Mouse (Mus musculus): ENCODE measurements around the gene Dnah17.

Dnah17 gene

DNA sequence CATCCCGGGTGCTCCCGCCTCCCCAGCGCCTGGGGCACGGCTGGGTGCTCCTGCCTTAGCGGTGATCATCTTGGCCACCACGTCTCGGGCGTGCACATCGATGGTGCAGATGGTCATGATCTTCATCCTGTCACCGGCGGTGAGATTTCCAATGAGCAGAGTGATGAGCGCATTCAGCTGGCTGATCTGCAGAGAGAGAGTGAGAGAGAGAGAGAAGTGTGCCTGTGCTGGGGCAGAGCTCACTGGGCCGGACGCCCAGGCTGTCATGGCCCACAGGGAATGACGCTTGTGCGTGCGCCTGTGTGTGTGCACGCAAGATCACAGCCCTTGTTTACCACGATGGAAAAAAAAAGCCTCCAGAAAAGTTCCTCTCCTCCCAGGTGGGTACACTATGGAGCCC lies 41.5 kb downstream of the Dnah17 start:
- 83% methylated on average over 19 of the region's 19 CpGs for WGBS

DNA sequence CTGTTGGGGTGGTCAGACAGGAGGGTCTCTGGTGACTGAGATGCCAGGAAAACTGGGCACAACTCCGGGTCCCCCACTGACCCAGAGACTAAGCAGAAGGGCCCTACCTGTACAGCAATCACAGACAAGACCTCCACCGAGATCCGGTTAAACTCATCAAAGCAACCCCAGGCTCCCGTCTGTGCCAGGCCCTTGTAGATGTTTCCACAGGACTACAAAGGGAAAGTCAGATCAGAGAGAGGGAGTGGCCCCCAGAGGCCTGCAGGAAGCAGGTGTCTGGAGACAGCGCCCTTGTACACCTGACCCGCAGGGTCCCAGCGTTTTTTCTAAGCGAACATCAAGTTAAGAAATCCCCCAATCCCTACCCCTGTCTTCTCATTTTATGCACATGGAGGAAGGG lies 44.5 kb downstream of the Dnah17 start:
- 85% methylated on average over 8 of the region's 8 CpGs for WGBS

DNA sequence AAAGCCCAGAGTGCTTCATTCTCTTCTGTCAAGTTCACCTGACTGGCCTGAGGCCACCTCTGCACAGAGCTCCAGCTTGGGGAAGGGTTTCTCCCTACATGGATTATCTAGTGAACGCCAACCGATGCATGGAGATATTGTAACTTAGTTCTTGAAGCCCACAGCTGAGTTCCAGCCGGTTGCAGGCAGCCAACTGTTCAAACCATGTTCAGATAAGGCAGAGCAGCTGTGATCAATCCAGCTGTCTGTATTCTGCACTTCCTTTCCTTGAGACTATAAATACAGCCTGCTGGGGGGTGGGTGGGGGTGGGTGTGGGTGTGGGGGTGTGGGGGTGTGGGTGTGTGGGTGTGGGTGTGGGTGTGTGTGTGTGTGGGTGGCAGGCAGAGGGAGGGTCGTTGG lies 45.3 kb downstream of the Dnah17 start:
- WGBS: 50% methylated on average over 4 of the region's 4 CpGs

DNA sequence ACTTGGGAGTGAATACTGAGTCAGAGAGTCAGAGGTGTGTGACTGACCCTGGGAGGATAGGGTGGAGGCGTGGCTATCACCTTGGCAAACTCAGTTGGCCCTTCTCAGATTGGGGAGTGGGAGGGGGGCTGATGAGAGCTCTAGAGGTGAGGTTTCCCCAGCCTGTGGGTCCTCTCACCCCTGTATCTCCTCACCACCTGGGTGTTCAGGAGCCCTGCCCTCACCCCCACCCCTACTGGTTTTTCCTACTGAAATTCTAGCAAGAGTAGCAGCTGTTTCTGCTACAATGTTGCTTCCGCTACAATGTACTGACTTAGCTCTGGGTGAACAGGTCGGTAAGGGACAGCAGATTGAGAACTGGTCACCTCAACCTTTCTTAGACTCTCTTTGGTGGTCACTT lies 46.2 kb downstream of the Dnah17 start:
- 77% methylated on average over 3 of the region's 3 CpGs for WGBS

DNA sequence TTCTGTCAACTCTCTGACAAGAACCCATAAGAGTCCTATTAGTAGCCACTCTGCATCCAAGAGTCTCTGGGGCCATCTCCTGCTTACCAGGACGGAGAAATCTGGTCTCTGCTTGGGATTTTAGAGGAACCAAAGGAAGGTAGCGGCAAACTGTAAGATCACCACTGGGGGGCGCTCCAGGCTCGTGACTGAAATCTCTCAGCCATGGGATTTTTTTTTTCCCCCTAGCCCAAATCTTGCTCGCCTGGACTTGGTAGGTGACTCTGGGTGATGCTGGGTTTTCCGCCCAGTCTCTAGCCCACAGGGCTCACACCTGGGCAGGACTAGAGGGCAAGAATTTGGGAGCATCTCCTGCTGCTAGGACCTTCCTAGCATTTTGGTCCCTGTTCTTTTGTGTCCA lies 46.6 kb downstream of the Dnah17 start:
- WGBS: 8% methylated on average over 6 of the region's 6 CpGs

DNA sequence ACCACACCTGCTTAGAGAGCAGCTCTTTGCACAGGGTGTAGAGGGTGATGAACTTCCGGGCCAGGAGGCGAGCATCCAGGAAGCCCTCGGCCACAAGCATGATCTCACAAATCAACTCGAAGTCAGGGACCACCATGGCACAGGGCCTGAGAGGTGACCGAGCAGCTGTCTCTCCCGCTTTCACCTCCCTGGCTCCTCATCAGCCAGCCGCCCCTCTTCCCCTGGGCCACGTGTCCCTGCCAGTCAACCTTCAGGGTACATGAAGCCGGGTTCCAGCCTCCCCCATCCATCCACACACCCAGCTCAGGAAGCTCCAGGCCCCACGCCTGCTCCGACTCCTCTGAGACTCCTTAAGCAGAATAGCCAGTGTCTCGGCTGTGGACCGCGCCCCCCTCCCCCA lies 48.1 kb downstream of the Dnah17 start:
- 95% methylated on average over 14 of the region's 14 CpGs for WGBS

DNA sequence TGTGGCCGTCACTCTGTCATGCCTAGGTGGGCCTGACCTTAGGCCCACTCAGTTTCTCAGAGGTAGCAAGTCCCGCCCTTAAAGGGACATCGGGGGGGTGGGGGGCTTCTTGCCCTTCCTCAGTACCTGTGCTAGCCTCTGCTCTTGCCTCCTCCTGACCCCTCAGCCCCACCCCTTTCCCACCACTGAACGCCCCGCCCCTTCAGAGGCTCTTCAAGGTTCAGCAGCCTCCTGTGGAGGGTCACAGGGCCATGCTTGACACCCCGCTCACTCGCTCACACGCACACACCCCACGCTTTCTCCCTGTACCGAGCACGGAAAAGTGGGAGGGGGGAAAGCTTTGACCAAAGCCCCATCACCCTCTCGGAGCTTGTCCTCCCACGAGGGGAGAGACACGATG lies 50.7 kb downstream of the Dnah17 start:
- 88% methylated on average over 14 of the region's 14 CpGs for WGBS

DNA sequence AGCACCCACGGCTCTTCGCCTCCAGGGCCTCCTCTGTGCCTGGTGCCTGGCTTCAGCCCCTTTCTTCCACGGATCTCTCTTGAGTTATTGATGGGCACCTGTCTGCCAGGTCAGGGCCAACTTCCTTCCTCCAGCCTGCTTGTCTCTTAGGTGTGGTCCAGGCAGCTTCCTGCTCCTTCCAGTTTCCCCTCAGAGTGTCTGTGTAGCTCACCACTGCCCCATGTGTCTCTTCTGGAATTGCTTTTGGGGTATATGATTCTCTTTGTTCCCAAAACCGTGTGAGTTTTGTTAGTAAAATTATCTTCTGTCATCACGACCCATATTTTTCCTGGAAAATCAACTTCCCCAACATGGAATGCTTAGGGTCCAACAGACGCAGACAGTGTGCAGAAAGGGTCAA lies 53.5 kb downstream of the Dnah17 start:
- WGBS: 63% methylated on average over 6 of the region's 6 CpGs

DNA sequence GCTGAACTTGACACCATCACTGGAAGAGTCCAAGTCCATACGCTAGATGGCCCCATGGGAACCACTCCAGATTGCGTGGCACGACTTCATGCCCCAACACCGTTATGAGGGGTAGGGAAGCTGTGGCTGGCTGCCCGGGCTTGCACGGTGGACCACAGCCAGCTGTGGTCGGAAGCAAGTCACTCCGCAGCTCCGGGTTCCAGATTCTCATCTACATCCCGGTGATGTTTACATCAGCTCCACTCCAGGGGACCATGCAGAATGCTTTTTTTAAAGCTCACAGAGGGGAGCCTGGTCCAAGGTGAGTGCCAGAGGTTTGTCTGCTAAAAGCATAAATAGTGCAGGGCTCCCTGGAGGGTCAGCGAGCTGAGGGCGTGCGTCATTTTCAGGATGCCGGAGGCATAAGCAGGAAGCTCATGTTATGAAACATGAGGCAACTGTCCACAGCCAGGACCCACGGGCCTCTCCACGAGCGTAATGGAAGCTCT lies 55.4 kb downstream of the Dnah17 start:
- WGBS: 62% methylated on average over 17 of the region's 17 CpGs

DNA sequence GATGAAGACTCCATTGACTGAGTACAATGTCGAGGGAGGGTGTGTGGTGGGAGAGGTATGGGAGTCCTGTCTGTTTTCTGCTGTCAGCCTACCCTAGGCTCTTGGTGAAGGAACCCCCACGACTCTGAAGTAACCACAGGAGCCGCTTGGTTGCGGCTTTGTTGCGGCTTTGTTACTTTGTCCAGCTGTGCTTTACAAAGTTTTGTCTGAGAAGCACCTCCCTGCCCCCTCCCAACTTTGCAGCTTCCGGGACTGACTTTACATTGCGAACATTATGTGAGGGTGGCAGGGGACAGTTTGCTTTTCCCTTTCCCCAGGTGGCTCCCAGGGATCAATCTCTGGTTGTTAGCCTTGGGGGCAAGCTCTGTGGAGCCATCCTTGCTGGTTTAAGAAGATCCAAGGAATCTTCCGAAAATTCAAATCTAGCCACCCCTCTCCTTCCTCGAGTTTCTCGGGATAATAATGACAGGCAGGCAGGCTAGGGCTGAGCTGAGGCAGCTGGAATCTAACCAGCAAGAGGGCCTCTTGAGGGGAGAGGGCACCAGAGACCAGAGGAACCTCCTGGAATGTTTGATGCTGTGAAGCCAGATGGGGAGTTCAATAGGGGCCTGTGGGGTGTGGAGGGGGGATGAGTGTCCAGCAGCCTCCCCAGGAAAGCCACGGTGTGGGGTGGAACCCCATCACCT lies 59.1 kb downstream of the Dnah17 start:
- 66% methylated on average over 11 of the region's 11 CpGs for WGBS

DNA sequence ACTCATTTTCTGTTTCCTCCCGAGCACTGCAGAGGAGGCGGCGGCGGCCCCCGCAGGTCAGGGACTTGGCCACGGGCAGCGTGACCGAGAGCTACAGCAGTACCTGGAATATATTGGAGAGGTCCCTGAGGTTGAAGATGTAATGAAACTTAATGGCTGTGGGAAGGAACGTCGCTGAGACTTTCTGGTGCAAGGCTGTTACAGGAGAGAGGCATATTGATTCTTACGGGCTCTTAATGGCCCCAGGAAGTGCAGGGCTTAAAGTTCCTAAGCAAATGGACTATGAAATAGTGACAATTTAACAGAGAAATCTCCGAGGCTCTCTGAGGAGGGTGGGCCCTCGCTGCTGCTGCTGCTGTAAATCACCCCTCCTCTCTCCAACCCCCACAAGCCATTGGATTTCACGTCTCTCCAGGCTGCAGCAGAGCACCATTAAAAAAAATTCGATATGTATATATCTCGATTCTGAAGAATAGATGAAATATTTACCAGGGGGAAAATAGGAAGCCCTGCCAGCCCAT lies 61.6 kb downstream of the Dnah17 start:
- WGBS: 94% methylated on average over 16 of the region's 16 CpGs

DNA sequence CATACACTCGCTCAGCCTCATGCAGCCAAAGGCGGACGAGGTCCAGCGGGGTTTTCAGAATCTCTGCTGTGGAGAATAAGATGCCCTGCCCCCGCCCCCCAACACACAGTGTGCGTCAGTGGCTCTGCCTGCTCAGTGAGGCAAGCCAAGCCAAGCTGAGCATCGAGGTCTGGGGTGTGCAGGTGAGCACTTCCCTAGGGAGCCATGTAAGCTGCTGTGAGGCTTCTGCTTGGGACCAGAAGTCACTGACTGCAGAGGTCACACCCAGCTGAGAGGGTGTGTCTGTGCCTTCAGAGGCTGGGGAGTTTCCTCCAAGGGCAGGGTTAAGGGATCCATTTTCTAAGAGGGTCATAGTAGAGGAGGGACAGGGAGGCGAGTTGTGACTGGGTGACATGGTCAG lies 62.8 kb downstream of the Dnah17 start:
- 86% methylated on average over 8 of the region's 8 CpGs for WGBS

DNA sequence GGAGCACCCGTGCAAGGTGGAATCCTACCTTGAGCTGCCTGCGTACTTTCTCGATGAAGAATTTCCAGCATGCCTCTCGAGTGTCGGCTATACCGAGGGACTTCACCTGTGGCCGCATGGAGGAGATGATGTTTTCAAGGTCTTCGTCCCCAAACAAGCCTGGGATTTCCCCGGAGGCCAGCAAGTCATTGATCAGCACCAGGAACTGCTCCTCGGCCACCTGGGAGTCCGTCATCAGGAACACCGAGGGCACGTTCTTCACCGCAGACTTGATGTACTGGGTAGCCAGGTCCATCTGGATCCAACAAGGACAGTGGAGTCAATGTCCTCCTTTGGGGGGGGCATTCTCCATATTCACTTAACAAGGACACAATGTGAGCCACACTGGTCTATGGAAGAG lies 70.4 kb downstream of the Dnah17 start:
- 91% methylated on average over 14 of the region's 14 CpGs for WGBS

DNA sequence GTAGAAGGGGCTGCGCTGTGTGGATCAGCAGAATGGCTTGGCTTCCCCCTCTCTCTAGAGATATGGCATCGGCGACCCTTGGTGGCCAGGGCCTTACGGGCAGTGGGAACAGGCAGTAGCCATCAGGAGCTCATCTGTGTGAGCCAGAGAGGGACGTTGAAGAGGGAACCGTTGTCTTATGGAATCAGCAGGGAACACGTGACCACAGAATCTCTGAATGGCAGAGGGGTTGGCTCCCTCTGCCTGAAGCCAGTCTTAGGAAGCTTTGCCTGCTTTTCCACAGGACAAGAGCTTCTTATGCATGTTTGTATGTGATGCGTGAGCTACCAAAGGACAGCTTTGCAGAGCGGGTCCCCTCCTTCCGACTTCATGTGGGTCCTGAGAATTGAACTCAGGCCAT lies 71.6 kb downstream of the Dnah17 start:
- 64% methylated on average over 10 of the region's 10 CpGs for WGBS

DNA sequence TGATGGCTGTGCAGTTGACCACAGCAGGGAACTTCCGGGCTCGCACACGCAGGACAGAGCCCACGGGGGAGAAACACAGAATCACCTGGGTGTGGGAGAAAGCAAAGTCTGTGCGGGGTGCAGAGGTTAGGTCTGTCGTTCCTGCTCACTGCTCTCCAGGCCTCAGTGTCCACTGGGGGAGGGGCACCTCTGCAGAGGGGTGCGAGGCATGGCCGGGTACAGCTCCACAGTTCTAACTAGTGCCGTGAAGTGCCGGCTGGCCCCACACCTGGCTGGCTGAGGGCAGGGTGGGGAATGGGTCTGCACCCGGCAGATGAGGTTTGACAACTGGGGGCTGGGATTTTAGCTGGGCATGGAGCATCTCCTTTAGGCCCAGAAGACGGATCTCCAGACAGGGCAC lies 72.1 kb downstream of the Dnah17 start:
- WGBS: 86% methylated on average over 12 of the region's 12 CpGs

DNA sequence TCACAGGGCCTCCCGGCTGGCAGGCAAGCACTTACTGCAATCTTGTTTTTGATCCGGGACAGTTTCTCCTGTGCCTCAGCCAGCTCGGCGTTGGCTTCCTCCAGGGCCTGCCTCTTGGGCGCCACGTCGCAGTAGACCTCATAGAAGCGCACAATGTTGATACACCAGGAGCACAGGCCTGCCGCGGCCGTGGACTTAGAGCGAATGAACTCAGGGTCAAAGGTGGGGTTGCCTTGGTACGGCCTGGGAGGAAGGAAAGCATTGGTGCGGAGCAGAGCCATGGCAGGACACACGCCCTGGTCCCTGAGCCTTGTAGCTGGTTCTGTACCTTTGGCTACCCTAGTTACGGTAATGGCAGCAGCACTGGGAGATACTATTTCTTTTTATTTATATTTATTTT lies 80.3 kb downstream of the Dnah17 start:
- WGBS: 90% methylated on average over 16 of the region's 16 CpGs

DNA sequence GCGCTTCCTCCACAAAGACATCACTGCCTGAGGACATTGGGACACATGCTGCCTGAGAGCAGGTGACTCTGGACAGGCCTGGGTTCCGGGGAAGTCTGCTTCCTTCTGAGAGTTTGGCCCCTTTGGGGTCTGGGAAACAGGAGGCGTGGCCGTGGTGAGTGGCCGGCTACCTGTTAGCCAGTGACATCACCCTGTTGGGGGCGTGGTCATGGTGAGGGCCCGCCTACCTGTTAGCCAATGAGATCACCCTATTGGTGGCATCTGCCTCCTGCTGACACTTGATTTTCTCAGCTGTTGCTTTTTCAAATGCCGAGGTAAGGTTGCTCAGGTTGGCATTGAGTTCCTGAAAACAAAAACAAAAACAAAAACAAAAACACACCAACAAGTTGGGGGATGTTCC lies 80.8 kb downstream of the Dnah17 start:
- WGBS: 60% methylated on average over 8 of the region's 8 CpGs

DNA sequence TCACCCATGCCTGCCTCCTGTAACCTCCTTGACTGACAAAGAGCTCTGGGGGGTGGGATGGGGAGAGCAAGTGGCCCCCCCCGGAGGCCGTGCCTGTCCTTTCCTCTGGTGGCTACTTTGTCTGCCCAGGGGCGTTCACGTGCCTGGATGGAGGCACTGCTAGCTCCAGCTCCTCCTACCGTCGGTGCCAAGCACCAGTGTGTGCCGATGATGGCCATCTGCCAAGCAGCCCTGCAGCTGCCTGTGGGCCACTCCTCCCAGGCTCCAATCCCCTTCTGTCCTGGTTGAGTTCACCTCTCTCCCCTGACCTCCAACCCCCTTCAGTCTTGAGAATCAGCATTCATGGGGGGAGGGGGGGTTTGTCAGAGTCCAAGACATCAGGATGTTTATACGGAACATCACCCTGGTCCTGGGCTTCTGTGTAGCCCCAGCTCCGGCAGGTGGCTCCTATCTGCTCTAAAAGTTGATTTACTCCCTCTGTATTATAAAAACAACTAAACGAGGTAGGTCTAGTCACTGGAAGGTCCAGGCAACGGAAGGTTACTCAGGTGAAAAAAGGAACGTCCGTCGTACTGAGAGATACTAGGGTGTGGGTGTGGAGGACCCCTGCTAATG lies 87.0 kb downstream of the Dnah17 start:
- 52% methylated on average over 14 of the region's 14 CpGs for WGBS

DNA sequence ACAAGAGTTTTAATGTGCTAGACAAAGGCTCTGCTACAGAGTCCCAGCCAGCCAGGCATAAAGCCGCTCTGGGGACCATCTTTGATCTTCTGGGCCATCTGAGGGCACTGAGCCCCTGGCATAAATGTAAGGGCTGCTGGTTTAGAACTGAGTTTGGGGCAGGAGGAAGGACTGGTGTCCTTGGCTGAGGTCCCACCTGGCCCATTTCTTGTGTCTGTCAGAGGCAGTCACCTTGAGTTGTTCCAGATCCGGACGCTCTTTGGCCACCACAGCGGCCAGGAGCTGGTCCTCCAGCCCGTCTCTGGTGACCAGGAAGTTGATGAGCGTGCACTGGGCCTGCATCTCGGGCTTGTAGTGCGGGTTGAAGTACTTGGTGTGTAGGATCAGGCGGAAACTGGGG lies 87.6 kb downstream of the Dnah17 start:
- WGBS: 82% methylated on average over 9 of the region's 9 CpGs

DNA sequence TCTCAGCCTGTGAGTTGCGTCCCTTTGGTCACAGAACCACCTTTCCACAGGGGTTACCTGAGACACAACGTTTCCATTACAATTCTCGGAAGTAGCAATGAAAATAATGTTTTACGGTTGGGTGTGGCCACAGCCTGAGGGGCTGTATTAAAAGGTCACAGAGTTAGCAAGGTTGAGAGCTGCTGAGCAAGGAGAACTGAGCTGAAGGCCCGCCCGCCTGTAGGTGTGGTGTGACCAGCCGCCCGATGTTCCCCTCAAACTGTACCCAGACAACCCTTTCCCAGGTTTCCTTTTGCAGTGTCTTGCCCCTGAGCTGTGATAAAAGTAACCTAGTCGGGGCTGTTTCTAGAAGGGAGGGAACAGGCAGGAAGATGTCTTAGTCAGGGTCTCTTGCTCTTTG lies 95.4 kb downstream of the Dnah17 start:
- 76% methylated on average over 9 of the region's 9 CpGs for WGBS

DNA sequence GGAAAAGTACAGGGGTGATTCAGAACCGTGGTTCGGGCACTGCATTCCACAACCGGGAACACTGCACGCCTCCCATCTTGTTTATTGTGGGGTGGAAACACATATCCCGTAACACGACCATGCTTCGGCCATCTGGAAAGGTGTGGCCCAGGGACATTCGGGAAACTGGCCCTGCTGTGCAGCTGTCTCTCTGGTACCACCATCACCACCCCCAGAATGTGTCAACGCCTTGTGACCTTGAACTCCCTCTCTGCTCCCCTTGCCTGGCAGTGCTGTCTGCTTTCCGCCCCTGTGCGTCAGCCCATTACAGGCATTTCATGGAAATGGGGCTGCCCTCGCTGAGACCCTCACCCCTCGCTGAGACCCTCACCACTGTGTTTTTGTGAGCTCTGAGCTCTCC lies 96.0 kb downstream of the Dnah17 start:
- WGBS: 84% methylated on average over 13 of the region's 13 CpGs

DNA sequence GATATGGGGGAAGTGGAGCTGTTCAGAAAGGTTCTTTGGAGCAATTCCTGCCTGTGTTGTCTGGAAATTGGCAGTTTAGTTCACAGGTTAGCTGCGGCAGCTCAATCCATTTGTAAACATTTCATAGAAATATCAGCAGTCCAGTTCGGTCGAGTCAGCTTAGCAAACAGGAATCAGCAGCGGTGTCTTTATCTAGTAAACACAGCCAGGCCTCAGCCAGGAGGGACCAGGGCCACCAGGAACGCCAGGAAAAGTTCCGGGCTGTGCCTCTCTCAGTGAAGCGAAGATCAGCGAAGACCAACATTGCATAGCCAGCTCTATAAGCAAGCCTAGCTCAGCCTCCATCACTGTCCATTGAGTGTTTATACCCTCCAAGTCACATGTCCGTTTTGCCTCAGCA lies 99.3 kb downstream of the Dnah17 start:
- 97% methylated on average over 9 of the region's 9 CpGs for WGBS

DNA sequence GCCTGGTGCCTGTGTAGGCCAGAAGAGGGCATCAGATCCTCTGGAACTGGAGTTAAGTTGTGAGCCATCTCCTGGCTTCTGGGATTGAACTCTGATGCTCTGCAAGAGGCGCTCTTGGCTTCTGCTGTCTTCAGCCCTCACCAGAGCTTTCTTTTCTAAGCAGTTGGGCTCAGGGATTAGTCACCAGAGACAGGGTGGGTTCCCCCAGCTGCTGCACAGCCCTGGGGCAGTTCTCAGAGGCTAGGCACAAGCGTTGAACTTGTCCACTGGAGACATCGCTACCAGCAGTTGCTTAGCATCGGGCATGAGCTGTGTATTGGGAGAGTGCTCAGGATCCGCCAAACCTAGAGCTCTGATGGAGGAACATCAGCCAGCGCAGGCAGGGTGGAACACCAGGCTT lies 101.3 kb downstream of the Dnah17 start:
- WGBS: 87% methylated on average over 6 of the region's 6 CpGs

DNA sequence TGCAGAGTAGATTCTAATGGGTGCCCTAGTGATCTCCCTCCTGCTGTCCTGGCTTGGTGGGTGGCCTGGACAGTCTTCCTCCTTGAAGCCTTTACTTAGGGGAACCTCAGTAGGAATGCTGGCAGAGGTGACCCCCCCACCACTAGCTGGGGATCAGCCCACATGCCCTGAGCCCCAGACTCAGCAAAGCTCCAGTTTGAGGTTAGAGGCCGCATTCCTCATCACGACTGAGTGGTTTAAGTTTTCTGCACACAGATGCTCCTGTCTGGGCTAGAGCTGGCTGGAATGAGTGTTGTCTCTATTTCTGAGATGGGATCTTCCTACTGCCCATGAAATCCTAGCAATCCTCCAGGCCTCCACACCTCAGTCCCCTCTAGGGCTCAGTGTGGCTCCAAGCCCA lies 106.3 kb downstream of the Dnah17 start:
- 88% methylated on average over 2 of the region's 2 CpGs for WGBS

Measured in cerebral cortex, adult 2 months (tissue).